Mouse (Mus musculus) intestine, embryonic 15.5 days (tissue): ENCODE data around the gene Ptma. TPM values are rescaled to one million over a fixed set of nuclear protein-coding genes. Genes with fewer than 3 reads are reported as not detected.
A peak's percentile ranks its signal among the peaks of the same experiment; 100 is the strongest.

ENCODE experiments used
- ATAC-seq: fragments of 200-750 bp; cut with Nextera tagmentation; 2 replicates; pipeline ENCODE4 v1.8.0; 2017; ENCODE audit warnings: moderate TSS enrichment, moderate library complexity
- H3K27ac ChIP-seq: fragments of 300-500 bp; sonication (generic); 2 replicates; pipeline ENCODE4 v1.5.1; 2015; ENCODE audit warnings: mild to moderate bottlenecking, inconsistent platforms
- H3K27me3 ChIP-seq: fragments of 300-500 bp; sonication (generic); replicated peaks from 2 replicates; pipeline ENCODE4 v1.6.1; 2015; ENCODE audit warnings: inconsistent platforms
- H3K36me3 ChIP-seq: fragments of 300-500 bp; sonication (generic); 2 replicates; pipeline ENCODE4 v1.6.1; 2015; ENCODE audit warnings: inconsistent platforms
- H3K4me1 ChIP-seq: fragments of 300-500 bp; sonication (generic); replicated peaks from 2 replicates; pipeline ENCODE4 v1.6.1; 2015; ENCODE audit warnings: inconsistent platforms
- H3K4me2 ChIP-seq: fragments of 300-500 bp; sonication (generic); replicated peaks from 2 replicates; pipeline ENCODE4 v1.6.1; 2015; ENCODE audit warnings: mild to moderate bottlenecking, inconsistent platforms
- H3K4me3 ChIP-seq: fragments of 300-500 bp; sonication (generic); replicated peaks from 2 replicates; pipeline ENCODE4 v1.5.1; 2015; ENCODE audit warnings: inconsistent platforms
- H3K9ac ChIP-seq: fragments of 300-500 bp; sonication (generic); 2 replicates; pipeline ENCODE4 v1.6.1; 2015; ENCODE audit warnings: inconsistent platforms
- H3K9me3 ChIP-seq: fragments of 300-500 bp; sonication (generic); 2 replicates; pipeline ENCODE4 v1.6.1; 2016; ENCODE audit warnings: inconsistent platforms
- WGBS: fragments of 180-500 bp; shearing (Covaris S2); methylation state at CpG from one replicate; pipeline ENCODE4 v1.1.7; 2015; 5-methylcytosine and 5-hydroxymethylcytosine counted together
- polyA plus RNA-seq: library from polyadenylated mRNA; unstranded; fragments of >200 nt; fragmentation: Nextera tagmentation; extraction: Ambion mirVana; gene quantifications from 2 replicates; pipeline ENCODE4 v1.2.1, GENCODE M21; 2015

Gene Ptma
- polyA plus RNA-seq, 1 experiment from 2014 or later, result 2,475 TPM

GRCm38 (mm10) chr1:86487295-86487907 is 39.1 kb upstream of the Ptma start:
- under 1% methylated on average over 74 of the region's 74 CpGs for WGBS
- H3K36me3 ChIP-seq, result no peaks in the 10 kb centered on the region
- no peaks in the 10 kb centered on the region for H3K9me3 ChIP-seq
- peak overlapping the region; percentile 66 for H3K4me3 ChIP-seq
- ATAC-seq, result peak; percentile 96
- no peaks in the 10 kb centered on the region for H3K27me3 ChIP-seq
- H3K4me2 ChIP-seq, result peak overlapping the region; percentile 80
- H3K27ac ChIP-seq, result peak overlapping the region; percentile 97
- peak overlapping the region; percentile 86 for H3K9ac ChIP-seq
- peaks cover 23% of the 10 kb centered on the region for H3K4me1 ChIP-seq

- no peak; the same call in none of the 2 replicates for ATAC-seq
- Histone ChIP-seq H3K4me3 (peak overlapping the region; percentile 66), H3K27me3 (no peaks in the 10 kb centered on the region), H3K9ac (peak overlapping the region; percentile 86), H3K4me2 (peak overlapping the region; percentile 80), H3K9me3 (no peaks in the 10 kb centered on the region), H3K36me3 (no peaks in the 10 kb centered on the region), H3K27ac (peak overlapping the region; percentile 97), H3K4me1 (peaks cover 27% of the 10 kb centered on the region)
- 7% methylated on average over 20 of the region's 20 CpGs for WGBS
Observed at GRCm38 (mm10) chr1:86487908-86488314, 38.6 kb upstream of the Ptma start.

GRCm38 (mm10) chr1:86488326-86488725 is 38.2 kb upstream of the Ptma start:
- peak overlapping the region; percentile 80 for H3K4me2 ChIP-seq
- no peak for ATAC-seq
- peaks cover 27% of the 10 kb centered on the region for H3K4me1 ChIP-seq
- H3K4me3 ChIP-seq, result peak overlapping the region; percentile 66
- peak overlapping the region; percentile 86 for H3K9ac ChIP-seq
- H3K36me3 ChIP-seq, result no peaks in the 10 kb centered on the region
- H3K9me3 ChIP-seq, result no peaks in the 10 kb centered on the region
- WGBS, result 39% methylated on average over 7 of the region's 7 CpGs
- H3K27me3 ChIP-seq, result no peaks in the 10 kb centered on the region
- peak overlapping the region; percentile 97 for H3K27ac ChIP-seq

GRCm38 (mm10) chr1:86488774-86489173 is 37.8 kb upstream of the Ptma start:
- Histone ChIP-seq H3K4me1 (peaks cover 27% of the 10 kb centered on the region), H3K27ac (peak overlapping the region; percentile 97), H3K4me3 (peak overlapping the region; percentile 66; the same call in 1 of the 2 replicates), H3K4me2 (peak overlapping the region; percentile 80), H3K36me3 (no peaks in the 10 kb centered on the region), H3K9me3 (no peaks in the 10 kb centered on the region), H3K9ac (0 out of 2 replicates have a peak overlapping the region, but pooled peaks have one; percentile 86), H3K27me3 (no peaks in the 10 kb centered on the region)
- WGBS, result 84% methylated on average over 4 of the region's 4 CpGs
- no peak for ATAC-seq

- H3K27ac ChIP-seq, result no peak overlapping the region
- no peaks in the 10 kb centered on the region for H3K36me3 ChIP-seq
- ATAC-seq, result no peak
- H3K9me3 ChIP-seq, result no peaks in the 10 kb centered on the region
- no peak overlapping the region for H3K9ac ChIP-seq
- no peaks in the 10 kb centered on the region for H3K27me3 ChIP-seq
- no peak overlapping the region for H3K4me2 ChIP-seq
- peaks cover 27% of the 10 kb centered on the region for H3K4me1 ChIP-seq
- 93% methylated on average over 4 of the region's 4 CpGs for WGBS
- no peak overlapping the region for H3K4me3 ChIP-seq
Observed at GRCm38 (mm10) chr1:86489901-86490300, 36.6 kb upstream of the Ptma start.

GRCm38 (mm10) chr1:86490697-86491096 is 35.8 kb upstream of the Ptma start:
- Histone ChIP-seq H3K9me3 (no peaks in the 10 kb centered on the region), H3K4me3 (no peak overlapping the region), H3K4me1 (peaks cover 27% of the 10 kb centered on the region), H3K9ac (no peak overlapping the region), H3K4me2 (no peak overlapping the region), H3K36me3 (no peaks in the 10 kb centered on the region), H3K27ac (peak overlapping the region; percentile 92), H3K27me3 (no peaks in the 10 kb centered on the region)
- WGBS, result 79% methylated on average over 3 of the region's 3 CpGs
- no peak for ATAC-seq

GRCm38 (mm10) chr1:86491533-86492094 is 34.9 kb upstream of the Ptma start:
- H3K27me3 ChIP-seq, result no peaks in the 10 kb centered on the region
- no peaks in the 10 kb centered on the region for H3K36me3 ChIP-seq
- peak overlapping the region; percentile 3 for H3K9ac ChIP-seq
- peak overlapping the region; percentile 92 for H3K27ac ChIP-seq
- no peak for ATAC-seq
- H3K4me2 ChIP-seq, result peak overlapping the region; percentile 21; the same call in 1 of the 2 replicates
- no peak overlapping the region for H3K4me3 ChIP-seq
- H3K9me3 ChIP-seq, result no peaks in the 10 kb centered on the region
- 28% methylated on average over 7 of the region's 7 CpGs for WGBS
- peaks cover 26% of the 10 kb centered on the region for H3K4me1 ChIP-seq

GRCm38 (mm10) chr1:86492095-86493070 is 34.1 kb upstream of the Ptma start:
- no peaks in the 10 kb centered on the region for H3K9me3 ChIP-seq
- no peaks in the 10 kb centered on the region for H3K27me3 ChIP-seq
- H3K36me3 ChIP-seq, result no peaks in the 10 kb centered on the region
- 61% methylated on average over 9 of the region's 9 CpGs for WGBS
- H3K4me1 ChIP-seq, result peaks cover 31% of the 10 kb centered on the region
- peak overlapping the region; percentile 92 for H3K27ac ChIP-seq
- H3K9ac ChIP-seq, result peak overlapping the region; percentile 3
- peak overlapping the region; percentile 21; the same call in 1 of the 2 replicates for H3K4me2 ChIP-seq
- H3K4me3 ChIP-seq, result no peak overlapping the region
- ATAC-seq, result peak; percentile 8; the same call in 1 of the 2 replicates

- no peak overlapping the region for H3K4me2 ChIP-seq
- no peaks in the 10 kb centered on the region for H3K27me3 ChIP-seq
- H3K27ac ChIP-seq, result 0 out of 2 replicates have a peak overlapping the region, but pooled peaks have one; percentile 13
- WGBS, result 88% methylated on average over 3 of the region's 3 CpGs
- H3K9ac ChIP-seq, result no peak overlapping the region
- H3K4me1 ChIP-seq, result peaks cover 39% of the 10 kb centered on the region
- H3K36me3 ChIP-seq, result no peaks in the 10 kb centered on the region
- no peaks in the 10 kb centered on the region for H3K9me3 ChIP-seq
- ATAC-seq, result no peak
- no peak overlapping the region for H3K4me3 ChIP-seq
Observed at GRCm38 (mm10) chr1:86493783-86494182, 32.7 kb upstream of the Ptma start.

- ATAC-seq, result no peak
- no peaks in the 10 kb centered on the region for H3K27me3 ChIP-seq
- no peak overlapping the region for H3K27ac ChIP-seq
- no peak overlapping the region for H3K4me3 ChIP-seq
- H3K36me3 ChIP-seq, result no peaks in the 10 kb centered on the region
- no peaks in the 10 kb centered on the region for H3K9me3 ChIP-seq
- WGBS, result 95% methylated on average over 4 of the region's 4 CpGs
- H3K4me2 ChIP-seq, result no peak overlapping the region
- no peak overlapping the region for H3K9ac ChIP-seq
- H3K4me1 ChIP-seq, result peaks cover 51% of the 10 kb centered on the region
Observed at GRCm38 (mm10) chr1:86496340-86496739, 30.2 kb upstream of the Ptma start.

GRCm38 (mm10) chr1:86497361-86497760 is 29.2 kb upstream of the Ptma start:
- H3K9ac ChIP-seq, result 0 out of 2 replicates have a peak overlapping the region, but pooled peaks have one; percentile 2
- peaks cover 51% of the 10 kb centered on the region for H3K4me1 ChIP-seq
- WGBS, result 57% methylated on average over 5 of the region's 5 CpGs

GRCm38 (mm10) chr1:86497986-86498385 is 28.5 kb upstream of the Ptma start:
- peak; percentile 80 for ATAC-seq
- Histone ChIP-seq H3K4me3 (no peak overlapping the region), H3K9ac (0 out of 2 replicates have a peak overlapping the region, but pooled peaks have one; percentile 2), H3K27me3 (no peaks in the 10 kb centered on the region), H3K4me2 (peak overlapping the region; percentile 35), H3K27ac (peak overlapping the region; percentile 88), H3K36me3 (no peaks in the 10 kb centered on the region), H3K4me1 (peaks cover 52% of the 10 kb centered on the region), H3K9me3 (no peaks in the 10 kb centered on the region)
- 37% methylated on average over 3 of the region's 3 CpGs for WGBS

More at GRCm38 (mm10) chr1:86497361-86497760, 29.2 kb upstream of the Ptma start:
- Histone ChIP-seq H3K27me3 (no peaks in the 10 kb centered on the region), H3K36me3 (no peaks in the 10 kb centered on the region), H3K4me3 (no peak overlapping the region), H3K4me2 (peak overlapping the region; percentile 35), H3K9me3 (no peaks in the 10 kb centered on the region), H3K27ac (peak overlapping the region; percentile 88)
- peak; percentile 26 for ATAC-seq
